Mouse (Mus musculus) left cerebral cortex, adult 11 months (tissue): ENCODE measurements at regions not wholly inside any gene's neighbourhood (a gene's known extent, or its start where the extent isn't known, plus 50 kb on each side); places are given as distances from the start of the nearest gene placed in this dataset.
A peak's percentile ranks its signal among the peaks of the same experiment; 100 is the strongest.

ENCODE experiments used
- DNase-seq: peaks from one replicate; pipeline ENCODE4 v3.0.0; 2022; ENCODE audit warnings: low spot score

- no peak for DNase-seq
These were observed 853.6 kb downstream of the Stpg2 start for GRCm38 (mm10) chr3:140059102-140059501.

GRCm38 (mm10) chr3:140059522-140060110 is 854.1 kb downstream of the Stpg2 start:
- DNase-seq, result no peak

- no peak for DNase-seq
These were observed 856.4 kb downstream of the Stpg2 start for GRCm38 (mm10) chr3:140061769-140062381.

GRCm38 (mm10) chr3:140062880-140063279 is 857.4 kb downstream of the Stpg2 start:
- no peak for DNase-seq

DNA sequence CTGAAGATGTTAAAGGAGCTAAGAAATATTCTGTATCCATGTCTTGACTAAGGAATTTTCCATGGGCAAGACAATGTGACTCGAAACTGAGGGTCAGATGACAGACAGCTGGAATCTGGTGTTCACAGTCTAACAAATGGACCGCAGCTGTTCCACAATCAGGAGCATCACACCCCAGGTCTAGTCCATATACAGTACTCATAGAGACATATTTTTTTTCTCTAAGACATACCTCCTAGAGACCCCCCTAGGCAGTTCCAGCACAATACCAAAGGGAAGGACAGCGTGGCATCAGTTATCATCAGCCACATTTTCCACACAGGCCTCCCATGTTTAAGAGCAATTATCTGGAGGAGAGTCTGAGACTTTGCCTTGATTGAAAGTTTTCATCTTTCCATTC is 878.8 kb downstream of the Stpg2 start:
- DNase-seq, result no peak

- no peak for DNase-seq
These were observed 879.9 kb downstream of the Stpg2 start for GRCm38 (mm10) chr3:140085385-140085784.

- DNase-seq, result no peak
These were observed 882.5 kb downstream of the Stpg2 start for GRCm38 (mm10) chr3:140088019-140088418.

DNA sequence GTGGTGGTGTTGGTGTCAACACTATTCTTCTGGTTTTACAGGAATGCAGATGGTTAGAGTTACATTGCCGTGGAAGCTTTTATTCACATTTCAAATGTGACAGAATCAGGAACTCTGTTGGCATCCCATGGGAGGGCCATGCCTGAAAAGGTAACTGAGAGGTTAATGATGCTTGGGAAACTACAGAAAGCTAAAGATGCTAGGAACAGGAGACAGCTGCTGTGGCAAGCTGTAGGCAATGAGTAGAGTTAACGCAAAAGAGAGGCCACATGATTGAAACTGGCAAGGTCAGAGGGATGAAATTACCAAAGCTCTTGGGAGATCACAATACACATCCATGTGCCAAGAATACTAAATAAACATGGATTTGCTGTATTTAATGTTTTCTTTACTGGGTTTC is 886.4 kb downstream of the Stpg2 start:
- DNase-seq, result no peak

GRCm38 (mm10) chr3:140096854-140097540 is 891.5 kb downstream of the Stpg2 start:
- DNase-seq, result no peak

- DNase-seq, result no peak
These were observed 903.9 kb downstream of the Stpg2 start for GRCm38 (mm10) chr3:140109401-140109800.

DNA sequence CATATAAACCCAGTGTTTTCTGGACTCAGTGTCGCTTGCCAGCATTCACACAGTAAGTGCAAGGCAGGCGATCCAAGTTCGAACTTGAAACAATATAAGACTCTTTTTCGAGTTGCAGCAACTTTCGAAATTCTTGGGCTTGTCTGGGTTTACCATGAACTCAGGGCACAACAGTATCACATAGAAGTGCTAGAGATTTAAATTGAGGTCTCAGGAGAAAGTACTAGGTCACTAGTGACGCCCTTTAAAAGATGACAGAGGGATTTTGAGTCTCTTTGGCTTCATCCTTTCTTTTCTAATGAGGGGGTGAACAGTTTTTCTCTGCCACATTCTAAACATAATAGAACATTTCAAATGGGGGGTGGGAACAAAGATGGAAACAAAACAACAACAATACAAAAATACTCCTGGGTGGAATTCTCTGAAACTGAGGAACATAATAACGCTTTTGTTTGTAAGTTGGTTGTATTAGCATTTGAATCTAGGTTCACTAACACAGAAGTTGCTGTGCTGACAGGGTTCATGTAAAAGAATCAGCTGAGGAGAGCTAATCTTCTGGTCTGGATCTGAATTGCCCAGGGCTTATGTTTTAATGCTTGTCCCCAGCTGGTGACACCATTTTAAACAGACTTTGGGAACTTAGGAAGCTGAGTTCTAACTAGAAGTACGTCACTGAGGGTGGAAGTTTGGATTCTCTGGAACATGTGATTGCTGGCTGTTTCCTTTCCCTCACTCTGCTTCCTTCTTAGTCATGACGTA is 906.1 kb downstream of the Stpg2 start:
- DNase-seq, result no peak

DNA sequence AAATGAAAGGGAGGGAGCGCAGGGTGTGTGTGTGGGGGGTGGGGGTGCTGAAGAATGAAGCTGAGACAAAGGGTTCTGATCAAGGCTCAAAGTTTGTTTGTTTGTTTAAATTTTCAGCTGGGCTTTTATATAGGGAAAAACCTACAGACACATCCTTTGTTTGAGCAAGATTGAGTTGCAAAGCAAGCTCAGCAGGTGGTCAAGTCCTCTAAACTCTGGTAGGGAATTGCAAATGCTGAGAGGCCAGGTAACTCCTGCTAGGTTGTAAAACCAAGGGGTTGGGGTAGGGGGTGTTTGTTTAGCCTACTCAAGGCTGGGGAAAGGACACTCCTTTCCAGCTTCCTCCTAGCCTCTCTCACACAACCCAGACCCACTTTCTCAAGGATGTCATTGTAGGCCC is 909.6 kb downstream of the Stpg2 start:
- no peak for DNase-seq

DNA sequence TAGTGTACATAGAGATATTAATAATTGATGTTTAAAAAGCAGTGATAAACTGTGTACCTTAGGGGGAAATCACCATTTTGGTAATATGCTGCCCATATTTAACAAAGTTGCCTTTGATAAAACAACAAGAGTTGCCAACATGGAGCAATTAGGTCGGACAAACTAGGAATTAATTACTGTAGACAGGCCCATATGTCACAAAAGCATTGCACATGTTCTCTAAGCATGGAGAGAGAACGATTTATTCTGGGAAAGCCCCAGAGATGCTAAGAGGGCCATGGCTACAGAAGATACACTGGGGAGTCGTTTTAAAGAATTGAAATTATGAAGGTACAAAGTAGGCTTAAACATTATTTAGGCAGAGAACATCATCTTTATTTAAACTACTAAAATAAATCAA is 921.8 kb downstream of the Stpg2 start:
- DNase-seq, result no peak

DNA sequence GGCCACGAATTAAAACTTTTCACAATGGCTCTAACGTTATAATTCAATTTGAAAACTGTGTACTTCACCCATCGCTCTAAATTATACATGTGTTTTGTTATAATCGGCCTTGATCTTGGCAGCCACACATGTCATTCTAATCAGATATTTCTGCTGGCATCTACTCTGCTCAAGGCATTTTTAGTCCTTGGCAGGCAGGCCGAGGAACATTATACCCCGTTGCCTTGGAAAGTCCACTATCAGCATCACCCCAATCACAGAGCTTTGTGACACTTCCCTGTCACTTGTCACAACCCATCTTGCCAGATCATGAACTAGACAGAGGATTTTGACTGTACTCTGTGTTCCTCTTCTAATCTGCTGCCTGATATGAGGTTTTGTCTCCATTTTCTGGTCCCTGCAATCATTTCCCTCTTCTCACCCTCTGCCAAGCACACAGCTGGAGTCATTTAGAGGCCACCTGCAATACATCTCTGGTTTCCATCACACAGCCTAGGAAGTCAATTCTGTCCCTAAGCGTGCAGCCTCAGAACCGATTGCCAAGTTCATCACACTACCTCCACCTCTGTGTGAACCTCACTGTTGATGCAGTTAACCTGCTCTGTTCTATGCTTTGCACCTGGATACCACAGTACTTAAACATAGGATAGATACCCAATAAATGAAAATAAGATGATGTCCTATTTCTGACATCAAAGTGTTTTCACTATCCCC is 923.7 kb downstream of the Stpg2 start:
- no peak for DNase-seq

DNA sequence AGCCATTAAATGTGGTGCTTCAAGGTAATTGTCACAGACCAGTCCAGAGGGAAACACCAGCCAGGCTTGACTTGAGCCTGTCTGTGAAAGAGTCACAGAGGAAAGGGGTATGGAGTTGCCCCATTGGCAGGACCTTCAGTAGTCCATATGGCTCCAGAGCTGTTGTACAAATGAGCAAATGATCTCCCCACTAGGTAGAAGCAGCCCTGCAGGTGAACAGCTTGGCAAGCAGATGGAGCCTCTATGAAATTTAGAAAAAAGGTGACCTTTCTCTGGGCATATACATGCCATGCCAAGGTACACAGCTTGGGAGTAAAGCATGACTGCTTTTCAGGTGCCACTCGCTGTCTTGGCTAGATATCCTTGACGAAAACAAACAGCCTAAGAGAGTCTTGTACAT is 938.4 kb downstream of the Stpg2 start:
- no peak for DNase-seq

- DNase-seq, result no peak
These were observed 941.9 kb downstream of the Stpg2 start for GRCm38 (mm10) chr3:140147158-140147933.

DNA sequence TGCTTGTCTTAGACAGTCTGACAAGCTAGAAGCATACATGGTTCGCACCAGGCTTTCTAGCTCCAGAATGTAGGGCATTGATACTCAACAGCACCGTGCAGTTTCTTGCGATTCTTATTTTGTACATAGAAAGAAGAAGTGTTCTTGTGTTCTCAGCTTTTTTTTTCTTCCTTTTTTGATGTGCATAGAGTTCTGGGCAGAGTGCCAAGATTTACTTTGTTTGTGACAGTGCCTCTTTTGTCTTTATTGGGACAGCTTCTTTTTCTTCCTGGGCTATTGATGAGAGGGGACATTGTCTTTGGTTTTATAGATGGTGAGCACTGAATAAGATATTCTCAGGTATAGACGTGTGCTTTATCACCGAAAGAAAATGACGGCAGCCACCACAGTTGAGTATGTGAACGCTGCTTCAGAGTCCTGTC is 945.0 kb downstream of the Stpg2 start:
- DNase-seq, result peak; percentile 4

- peak; percentile 55 for DNase-seq
These were observed 974.0 kb downstream of the Stpg2 start for GRCm38 (mm10) chr3:140179471-140179870.

DNA sequence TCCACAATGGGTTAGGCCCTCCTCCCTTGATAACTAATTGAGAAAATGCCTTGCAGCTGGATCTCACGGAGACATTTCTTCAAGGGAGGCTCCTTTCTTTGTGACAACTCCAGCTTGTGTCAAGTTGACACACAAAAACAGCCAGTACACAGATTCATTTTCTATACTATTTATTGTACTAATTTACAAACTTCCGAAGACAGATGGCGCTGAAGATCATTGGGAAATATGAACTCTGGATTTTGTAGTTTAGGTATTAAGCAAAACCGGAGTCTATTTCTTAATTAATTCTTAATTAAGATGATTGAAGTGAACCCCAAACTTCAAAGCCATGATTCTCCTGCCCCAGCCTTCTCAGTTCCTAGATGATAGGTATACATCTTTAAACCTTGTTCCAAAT is 977.2 kb downstream of the Stpg2 start:
- no peak for DNase-seq

DNA sequence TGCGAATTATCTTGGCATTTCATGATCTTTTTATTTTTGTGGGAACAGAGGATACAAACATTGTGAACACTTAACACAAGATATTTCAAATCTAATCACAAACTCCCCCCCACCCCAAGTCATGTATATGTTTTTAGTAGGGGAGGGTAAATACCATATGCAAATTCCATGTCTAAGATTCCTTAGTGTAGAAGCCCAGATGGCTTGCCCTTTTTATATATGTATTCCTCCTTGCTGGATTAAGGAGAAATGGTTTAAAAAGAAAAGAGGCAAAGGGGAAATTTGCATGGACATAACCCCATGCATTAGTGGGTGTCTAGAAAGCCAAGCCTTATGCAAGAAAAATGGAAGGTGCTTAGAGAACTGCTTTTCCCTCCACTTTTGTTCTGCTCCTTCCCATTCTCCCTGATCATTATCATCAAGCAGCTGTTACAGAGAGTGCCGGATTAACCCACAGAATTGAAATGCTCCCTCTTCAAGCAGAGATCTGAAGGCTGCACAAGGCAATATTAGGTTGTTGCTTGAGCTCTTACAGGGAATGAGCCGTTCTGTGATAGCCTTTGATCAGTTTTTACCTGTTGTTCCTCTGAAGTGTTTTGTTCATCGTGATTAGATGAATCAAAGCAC is 979.5 kb downstream of the Stpg2 start:
- no peak for DNase-seq

GRCm38 (mm10) chr3:140205914-140206313 is 1000.4 kb downstream of the Stpg2 start:
- DNase-seq, result no peak
